Mouse (Mus musculus): Measurements from ENCODE around the gene Elane. TPM values are rescaled to one million over a fixed set of nuclear protein-coding genes. Genes with fewer than 3 reads are reported as not detected.
"Not testable (repeated sequence)": the region's sequence is repeated elsewhere in the genome, so short reads cannot be mapped to it uniquely, and the experiment has no call there.

Elane gene
- polyA plus RNA-seq, 1 experiment from 2014 or later, result not detected

DNA sequence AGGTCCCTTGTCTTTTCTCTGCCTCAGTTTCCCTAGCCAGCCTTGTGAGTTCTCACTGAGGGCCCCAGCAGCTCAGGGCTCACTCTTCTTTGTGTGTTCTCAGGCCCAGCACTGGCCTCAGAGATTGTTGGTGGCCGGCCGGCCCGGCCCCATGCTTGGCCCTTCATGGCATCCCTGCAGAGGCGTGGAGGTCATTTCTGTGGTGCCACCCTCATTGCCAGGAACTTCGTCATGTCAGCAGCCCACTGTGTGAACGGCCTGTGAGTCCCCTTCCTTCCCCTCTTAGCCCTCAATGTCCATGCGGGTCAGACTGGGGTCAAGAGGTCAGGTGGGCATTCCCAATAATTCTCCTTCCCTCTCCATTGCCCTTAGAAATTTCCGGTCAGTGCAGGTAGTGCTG, 564 bp downstream of the Elane start:
- Histone ChIP-seq H3K27ac (ENCODE audit: low read length) (no peak overlapping the region), H3K4me1 (replicated peaks; ENCODE audit: control insufficient read depth, insufficient read depth, low read length) (peaks cover 4% of the 10 kb centered on the region; the same call in 1 of the 2 replicates), H3K9me3 (ENCODE audit: control insufficient read depth, low read length) (no peaks in the 10 kb centered on the region), H3K4me2 (ENCODE audit: low read length) (no peak overlapping the region), H3K36me3 (ENCODE audit: control insufficient read depth, insufficient read depth) (no peaks in the 10 kb centered on the region), H3K27me3 (replicated peaks; ENCODE audit: control insufficient read depth, insufficient read depth, low read length) (no peaks in the 10 kb centered on the region; the same call in 1 of the 2 replicates), H3K9ac (replicated peaks; ENCODE audit: low read depth, low read length) (no peak overlapping the region), H3K4me3 (replicated peaks; ENCODE audit: low read length) (no peak overlapping the region)
- no peak for ATAC-seq
- WGBS, result 82% methylated on average over 8 of the region's 8 CpGs

DNA sequence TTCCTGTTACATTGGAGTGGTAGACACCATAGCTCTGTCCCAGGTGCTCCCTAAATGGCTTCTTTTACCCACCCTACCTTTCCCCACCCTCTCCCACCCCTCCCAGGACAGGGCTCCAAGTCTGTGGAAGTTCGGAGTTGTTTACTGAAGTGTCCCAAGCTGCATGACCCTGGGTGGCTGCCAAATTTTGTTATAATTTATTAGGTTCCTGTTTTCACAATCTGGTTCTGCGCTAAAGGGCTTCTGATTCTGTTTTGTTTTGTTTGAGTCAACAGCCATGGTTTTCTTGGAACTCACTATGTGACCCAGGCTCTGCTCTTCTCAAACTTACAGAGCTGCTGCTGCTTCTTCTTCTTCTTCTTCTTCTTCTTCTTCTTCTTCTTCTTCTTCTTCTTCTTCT, 3.3 kb downstream of the Elane start:
- no peaks in the 10 kb centered on the region for H3K27me3 ChIP-seq (replicated peaks; ENCODE audit: control insufficient read depth, insufficient read depth, low read length)
- no peaks in the 10 kb centered on the region for H3K36me3 ChIP-seq (ENCODE audit: control insufficient read depth, insufficient read depth)
- H3K27ac ChIP-seq (ENCODE audit: low read length), result no peak overlapping the region
- H3K4me1 ChIP-seq (replicated peaks; ENCODE audit: control insufficient read depth, insufficient read depth, low read length), result no peaks in the 10 kb centered on the region
- H3K9me3 ChIP-seq (ENCODE audit: control insufficient read depth, low read length), result no peaks in the 10 kb centered on the region
- H3K9ac ChIP-seq (replicated peaks; ENCODE audit: low read depth, low read length), result no peak overlapping the region
- 81% methylated on average over 2 of the region's 2 CpGs for WGBS
- no peak overlapping the region for H3K4me2 ChIP-seq (ENCODE audit: low read length)
- ATAC-seq, result no peak
- no peak overlapping the region for H3K4me3 ChIP-seq (replicated peaks; ENCODE audit: low read length)

DNA sequence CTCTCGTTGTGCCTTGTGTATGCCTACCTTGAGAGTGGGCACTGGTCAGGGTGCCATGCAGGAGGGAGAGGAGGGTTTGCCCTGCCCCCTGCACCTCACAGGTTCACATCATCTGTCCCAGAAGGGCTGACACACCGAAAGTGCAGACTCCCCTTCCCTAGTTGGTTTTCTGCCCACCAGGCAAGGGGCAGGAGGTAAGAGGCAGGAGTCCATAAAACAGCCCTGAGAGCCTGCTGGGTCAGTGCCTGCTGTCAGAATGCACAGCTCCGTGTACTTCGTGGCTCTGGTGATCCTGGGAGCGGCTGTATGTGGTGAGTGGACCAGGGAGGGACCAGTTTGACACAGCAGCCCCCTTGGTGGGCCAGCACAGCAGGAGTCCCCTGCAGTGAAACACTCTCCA, 4.6 kb downstream of the Elane start, which contains the start of gene Cfd:
Gene Cfd (plus strand): TSS at position 184 of the 400 bp plus-strand sequence.
- Histone ChIP-seq H3K36me3 (ENCODE audit: control insufficient read depth, insufficient read depth) (0 out of 2 replicates have a peak, but pooled peaks cover 2% of the 10 kb centered on the region), H3K27me3 (replicated peaks; ENCODE audit: control insufficient read depth, insufficient read depth, low read length) (no peaks in the 10 kb centered on the region), H3K4me2 (ENCODE audit: low read length) (no peak within 1 kb of the TSS), H3K27ac (ENCODE audit: low read length) (no peak within 1 kb of the TSS), H3K4me3 (replicated peaks; ENCODE audit: low read length) (no peak within 1 kb of the TSS), H3K4me1 (replicated peaks; ENCODE audit: control insufficient read depth, insufficient read depth, low read length) (no peaks in the 10 kb centered on the region), H3K9ac (replicated peaks; ENCODE audit: low read depth, low read length) (no peak within 1 kb of the TSS), H3K9me3 (ENCODE audit: control insufficient read depth, low read length) (no peaks in the 10 kb centered on the region)
- no peak for ATAC-seq
- 35% methylated on average over 5 of the region's 5 CpGs for WGBS

DNA sequence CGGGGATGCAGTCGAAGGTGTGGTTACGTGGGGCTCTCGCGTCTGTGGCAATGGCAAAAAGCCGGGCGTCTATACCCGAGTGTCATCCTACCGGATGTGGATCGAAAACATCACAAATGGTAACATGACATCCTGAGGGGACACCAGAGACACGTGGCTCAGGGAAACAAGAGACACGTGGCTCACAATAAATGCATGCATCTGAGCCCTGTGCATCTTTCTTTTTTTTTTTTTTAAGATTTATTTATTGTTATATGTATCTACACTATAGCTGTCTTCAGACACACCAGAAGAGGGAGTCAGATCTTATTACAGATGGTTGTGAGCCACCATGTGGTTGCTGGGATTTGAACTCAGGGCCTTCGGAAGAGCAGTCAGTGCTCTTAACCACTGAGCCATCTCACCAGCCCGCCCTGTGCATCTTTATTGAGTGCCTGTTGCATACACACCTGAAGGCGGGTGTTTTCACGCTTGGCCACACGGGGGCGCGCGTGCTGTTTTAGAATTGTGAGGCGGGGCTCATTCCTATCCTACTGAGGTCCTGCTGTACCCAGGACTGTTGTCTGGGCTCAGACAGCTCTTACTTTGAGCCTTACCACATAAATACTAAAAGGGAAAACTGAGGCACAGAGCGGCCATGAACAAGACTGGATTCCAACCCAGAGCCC, 6.5 kb downstream of the Elane start:
- H3K27ac ChIP-seq (ENCODE audit: low read length); H3K4me2 ChIP-seq (ENCODE audit: low read length); H3K9ac ChIP-seq (replicated peaks; ENCODE audit: low read depth, low read length); H3K9me3 ChIP-seq (ENCODE audit: control insufficient read depth, low read length); H3K4me1 ChIP-seq (replicated peaks; ENCODE audit: control insufficient read depth, insufficient read depth, low read length); H3K27me3 ChIP-seq (replicated peaks; ENCODE audit: control insufficient read depth, insufficient read depth, low read length); H3K4me3 ChIP-seq (replicated peaks; ENCODE audit: low read length); H3K36me3 ChIP-seq (ENCODE audit: control insufficient read depth, insufficient read depth): not testable (repeated sequence)
- 44% methylated on average over 22 of the region's 22 CpGs for WGBS
- peak; percentile 69 for ATAC-seq

DNA sequence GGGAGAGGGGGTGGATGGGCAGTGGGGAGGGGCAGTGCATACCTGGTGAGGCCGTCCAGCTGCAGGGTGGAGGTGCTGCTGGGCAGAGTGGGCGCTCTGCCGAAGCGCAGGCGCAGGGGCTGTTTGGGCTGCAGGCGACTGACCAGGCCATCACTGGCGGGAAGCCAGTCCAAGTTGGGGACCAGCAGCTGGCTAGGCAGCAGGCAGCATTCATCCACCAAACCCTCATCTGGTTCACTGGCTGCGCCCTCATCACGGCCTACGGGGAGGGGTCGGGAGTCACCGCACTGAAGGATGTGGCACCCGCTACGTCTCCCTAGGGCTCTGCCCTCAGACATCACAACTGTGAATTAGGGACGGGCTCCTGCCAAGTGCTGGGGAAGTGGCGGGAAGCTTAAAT, 10.3 kb downstream of the Elane start:
- Histone ChIP-seq H3K36me3 (ENCODE audit: control insufficient read depth, insufficient read depth) (peaks cover 13% of the 10 kb centered on the region), H3K9ac (replicated peaks; ENCODE audit: low read depth, low read length) (no peak overlapping the region), H3K4me2 (ENCODE audit: low read length) (no peak overlapping the region), H3K27ac (ENCODE audit: low read length) (no peak overlapping the region), H3K4me3 (replicated peaks; ENCODE audit: low read length) (no peak overlapping the region), H3K4me1 (replicated peaks; ENCODE audit: control insufficient read depth, insufficient read depth, low read length) (peaks cover 10% of the 10 kb centered on the region), H3K27me3 (replicated peaks; ENCODE audit: control insufficient read depth, insufficient read depth, low read length) (no peaks in the 10 kb centered on the region), H3K9me3 (ENCODE audit: control insufficient read depth, low read length) (no peaks in the 10 kb centered on the region)
- no peak for ATAC-seq
- WGBS, result 91% methylated on average over 16 of the region's 16 CpGs

DNA sequence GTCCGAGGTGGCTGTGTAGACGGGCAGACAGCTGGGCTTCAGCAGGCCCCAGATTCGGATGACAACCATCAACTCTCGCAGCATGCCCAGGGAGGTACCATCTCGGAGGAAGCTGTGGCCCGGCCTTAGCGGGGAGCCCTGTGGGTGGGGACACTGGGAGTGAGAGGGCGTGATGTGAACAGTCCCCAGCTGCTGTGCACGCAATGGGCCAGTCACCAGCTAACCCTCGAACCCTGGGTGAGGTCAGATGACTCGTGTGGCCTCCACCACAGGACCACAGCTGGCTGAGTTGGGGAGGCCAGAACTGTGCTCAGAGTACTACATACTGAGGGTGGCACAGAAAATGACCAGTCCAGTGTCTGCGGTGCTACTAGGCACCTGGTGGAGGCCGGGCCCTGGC, 10.8 kb downstream of the Elane start:
- H3K4me1 ChIP-seq (replicated peaks; ENCODE audit: control insufficient read depth, insufficient read depth, low read length), result peaks cover 13% of the 10 kb centered on the region
- H3K9ac ChIP-seq (replicated peaks; ENCODE audit: low read depth, low read length), result no peak overlapping the region
- H3K9me3 ChIP-seq (ENCODE audit: control insufficient read depth, low read length), result no peaks in the 10 kb centered on the region
- ATAC-seq, result no peak
- H3K27ac ChIP-seq (ENCODE audit: low read length), result no peak overlapping the region
- H3K4me3 ChIP-seq (replicated peaks; ENCODE audit: low read length), result no peak overlapping the region
- H3K27me3 ChIP-seq (replicated peaks; ENCODE audit: control insufficient read depth, insufficient read depth, low read length), result no peaks in the 10 kb centered on the region
- H3K36me3 ChIP-seq (ENCODE audit: control insufficient read depth, insufficient read depth), result peaks cover 13% of the 10 kb centered on the region
- WGBS, result 84% methylated on average over 13 of the region's 13 CpGs
- H3K4me2 ChIP-seq (ENCODE audit: low read length), result no peak overlapping the region

DNA sequence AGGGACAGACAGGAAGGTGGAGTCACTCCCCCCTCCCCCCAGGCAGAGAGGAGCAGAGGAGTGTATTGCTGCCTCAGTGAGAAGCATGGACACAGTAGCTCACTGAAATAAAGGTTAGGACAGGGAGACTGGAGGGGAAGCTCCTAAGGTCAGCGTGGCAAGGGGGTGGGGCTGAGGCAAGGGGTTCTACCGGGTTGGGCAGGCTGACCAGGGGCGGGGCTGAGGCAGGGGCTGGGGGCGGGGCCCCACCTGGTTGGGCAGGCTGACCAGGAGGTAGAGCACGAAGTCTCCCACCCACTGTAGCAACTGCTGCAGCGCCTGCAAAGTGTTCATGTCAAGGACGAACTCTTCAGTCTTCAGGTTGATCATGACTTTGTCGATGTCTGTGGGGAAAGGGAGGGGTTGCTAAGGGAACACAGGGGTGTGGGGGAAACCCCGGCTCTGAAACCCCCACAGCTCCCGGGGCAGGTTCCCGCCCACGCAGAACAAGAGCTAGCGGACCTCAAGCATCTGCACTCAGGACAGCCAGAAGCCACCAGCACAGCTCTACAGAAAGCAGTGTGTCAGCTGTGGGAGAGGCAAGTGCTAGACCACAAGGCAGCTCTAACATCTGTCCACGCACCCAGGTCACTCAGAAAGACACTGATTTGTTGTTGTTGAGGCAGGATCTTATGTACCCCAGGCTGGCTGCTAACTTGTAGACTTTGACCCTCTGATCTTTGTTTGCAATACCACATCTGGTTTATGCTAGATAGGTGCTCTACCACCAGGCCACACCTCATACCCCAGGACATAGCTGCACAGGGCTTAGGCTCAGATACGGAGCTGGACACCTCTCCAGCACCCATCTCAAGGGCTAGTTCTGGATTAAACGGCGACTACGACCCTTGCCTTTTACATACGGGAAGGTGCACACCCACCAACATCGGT, 11.5 kb downstream of the Elane start:
- Histone ChIP-seq H3K9me3 (ENCODE audit: control insufficient read depth, low read length) (no peaks in the 10 kb centered on the region), H3K4me1 (replicated peaks; ENCODE audit: control insufficient read depth, insufficient read depth, low read length) (peaks cover 13% of the 10 kb centered on the region), H3K4me2 (ENCODE audit: low read length) (no peak overlapping the region), H3K9ac (replicated peaks; ENCODE audit: low read depth, low read length) (no peak overlapping the region), H3K4me3 (replicated peaks; ENCODE audit: low read length) (no peak overlapping the region), H3K27ac (ENCODE audit: low read length) (no peak overlapping the region), H3K36me3 (ENCODE audit: control insufficient read depth, insufficient read depth) (peaks cover 13% of the 10 kb centered on the region), H3K27me3 (replicated peaks; ENCODE audit: control insufficient read depth, insufficient read depth, low read length) (no peaks in the 10 kb centered on the region)
- WGBS, result 54% methylated on average over 20 of the region's 20 CpGs
- no peak for ATAC-seq

DNA sequence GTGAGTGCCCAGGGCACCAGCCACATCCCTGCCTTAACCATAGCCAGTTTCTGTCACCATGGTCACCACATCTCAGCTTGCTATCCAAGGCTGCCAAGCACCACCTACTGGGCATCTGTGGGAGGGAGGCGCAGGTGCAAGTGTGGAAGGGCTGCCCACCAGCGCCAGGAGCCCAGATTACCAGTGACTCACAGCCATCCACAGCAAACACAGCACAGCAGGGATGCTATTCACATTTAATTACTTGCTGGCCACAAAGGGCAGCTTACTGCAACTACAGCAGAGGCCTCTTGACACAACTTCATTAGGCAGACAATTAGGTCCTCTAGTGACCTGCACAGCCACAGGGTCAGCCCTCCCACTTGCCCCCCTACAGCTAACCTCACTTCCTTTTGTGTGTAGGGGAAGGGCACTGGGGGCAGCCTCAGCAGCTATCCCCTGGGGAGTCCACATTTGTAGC, 14.9 kb downstream of the Elane start:
- no peak overlapping the region for H3K27ac ChIP-seq (ENCODE audit: low read length)
- H3K4me3 ChIP-seq (replicated peaks; ENCODE audit: low read length), result no peak overlapping the region
- no peaks in the 10 kb centered on the region for H3K9me3 ChIP-seq (ENCODE audit: control insufficient read depth, low read length)
- 14% methylated on average over 2 of the region's 2 CpGs for WGBS
- peaks cover 13% of the 10 kb centered on the region for H3K4me1 ChIP-seq (replicated peaks; ENCODE audit: control insufficient read depth, insufficient read depth, low read length)
- peak; percentile 79 for ATAC-seq
- no peaks in the 10 kb centered on the region for H3K27me3 ChIP-seq (replicated peaks; ENCODE audit: control insufficient read depth, insufficient read depth, low read length)
- H3K4me2 ChIP-seq (ENCODE audit: low read length), result no peak overlapping the region
- H3K9ac ChIP-seq (replicated peaks; ENCODE audit: low read depth, low read length), result no peak overlapping the region; the same call in 1 of the 2 replicates
- H3K36me3 ChIP-seq (ENCODE audit: control insufficient read depth, insufficient read depth), result peaks cover 16% of the 10 kb centered on the region

DNA sequence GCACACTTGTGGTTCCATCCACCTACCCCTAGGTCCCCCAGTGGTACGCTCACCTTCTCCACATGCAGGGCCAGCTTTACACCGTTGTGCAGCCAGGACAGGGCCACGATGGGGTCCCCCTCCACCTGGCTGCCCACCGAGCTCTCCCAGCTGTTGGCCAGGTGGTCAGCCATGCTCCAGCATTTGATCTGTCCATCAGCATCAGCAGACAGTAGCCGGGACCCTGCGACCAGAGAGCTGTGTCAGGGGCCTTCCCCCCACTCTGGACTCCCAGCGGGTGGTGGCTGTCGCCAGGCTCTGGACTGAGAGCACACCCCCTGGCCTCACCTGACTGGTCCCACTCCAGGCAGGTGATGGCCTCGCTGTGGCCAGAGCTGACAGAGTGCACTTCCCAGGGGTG, 20.7 kb downstream of the Elane start:
- no peak for ATAC-seq
- H3K36me3 ChIP-seq (ENCODE audit: control insufficient read depth, insufficient read depth), result peaks cover 6% of the 10 kb centered on the region

More for the DNA sequence above, 20.7 kb downstream of the Elane start:
- H3K4me1 ChIP-seq (replicated peaks; ENCODE audit: control insufficient read depth, insufficient read depth, low read length), result peaks cover 9% of the 10 kb centered on the region
- no peak overlapping the region for H3K9ac ChIP-seq (replicated peaks; ENCODE audit: low read depth, low read length)
- H3K4me2 ChIP-seq (ENCODE audit: low read length), result no peak overlapping the region
- WGBS, result 95% methylated on average over 9 of the region's 9 CpGs
- H3K27ac ChIP-seq (ENCODE audit: low read length), result no peak overlapping the region
- no peaks in the 10 kb centered on the region for H3K27me3 ChIP-seq (replicated peaks; ENCODE audit: control insufficient read depth, insufficient read depth, low read length)
- no peaks in the 10 kb centered on the region for H3K9me3 ChIP-seq (ENCODE audit: control insufficient read depth, low read length)
- no peak overlapping the region for H3K4me3 ChIP-seq (replicated peaks; ENCODE audit: low read length)

Data from forebrain, embryonic 16.5 days (tissue).